Mouse (Mus musculus): ENCODE results near the gene Hmga1. TPM values are rescaled to one million over a fixed set of nuclear protein-coding genes. Genes with fewer than 3 reads are reported as not detected.

The Hmga1 gene
- polyA plus RNA-seq, 1 experiment: 66.0 TPM

Other genes with a start within 250 kb of the Hmga1 start
- 39.8 and 50.2 TPM in 2 replicates for gene Grm4, start 35.1 kb upstream of the Hmga1 start, polyA plus RNA-seq (2012; rRNA removed)
- 83.9 and 84.2 TPM in 2 replicates for gene AI413582, start 9.3 kb downstream of the Hmga1 start, polyA plus RNA-seq (2012; rRNA removed)
- gene Nudt3, start 67.0 kb downstream of the Hmga1 start, polyA plus RNA-seq (2012; rRNA removed): 352 and 353 TPM in 2 replicates
- gene RPS10-NUDT3, start 78.7 kb downstream of the Hmga1 start, polyA plus RNA-seq (2012; rRNA removed): 0.20 TPM in 1 of 2 replicates, not detected in the other
- gene Rps10, start 80.2 kb downstream of the Hmga1 start, polyA plus RNA-seq (2012; rRNA removed): 567 and 606 TPM in 2 replicates
- 270 and 282 TPM in 2 replicates for gene Pacsin1, start 99.0 kb downstream of the Hmga1 start, polyA plus RNA-seq (2012; rRNA removed)
- 0.80 and 0.95 TPM in 2 replicates for gene Spdef, start 172.5 kb downstream of the Hmga1 start, polyA plus RNA-seq (2012; rRNA removed)